In genomic region chr5:114822796-114823688, GRCm38 (mm10) we compare ENCODE assay signal across 8 mouse cellular contexts. TPM values are rescaled to one million over a fixed set of nuclear protein-coding genes. Genes with fewer than 3 reads are reported as not detected.
DNase-seq lines count a peak whose midpoint lies in the region; ATAC-seq and TF ChIP-seq lines count a peak whose summit lies in the region.

TSS of gene 1500011B03Rik (minus strand) at chr5:114823468.

- H3K9me3 ChIP-seq in hindbrain, embryonic 16.5 days (ENCODE audit: control insufficient read depth, low read length): no peaks in the 10 kb centered on the region

- H3K79me2 ChIP-seq in macrophage (ENCODE audit: inconsistent target): 0 out of 2 replicates have a peak, but pooled peaks cover 7% of the 10 kb centered on the region

- H3K36me3 ChIP-seq in hindbrain, embryonic 16.5 days (ENCODE audit: control insufficient read depth, insufficient read depth, low read length): peaks cover 3% of the 10 kb centered on the region; the same call in 1 of the 2 replicates
- H3K36me3 ChIP-seq in macrophage (ENCODE audit: inconsistent target): no peaks in the 10 kb centered on the region

- peak; percentile 9 for ATAC-seq in activated CD4-positive, CD25-positive, alpha-beta regulatory T cell, adult 4 months
- peak; percentile 92 for ATAC-seq in hindbrain, embryonic 16.5 days

- peak within 1 kb of the TSS; percentile 85 for H3K27ac ChIP-seq in hindbrain, embryonic 16.5 days (ENCODE audit: low read depth, low read length)
- H3K27ac ChIP-seq in left cerebral cortex, adult 2 months: peak within 1 kb of the TSS; percentile 77
- H3K27ac ChIP-seq in macrophage: no peak within 1 kb of the TSS

- peak; percentile 69 to 79 for DNase-seq in cerebellum, postnatal 36 days
- peak; percentile 76 for DNase-seq in frontal cortex, postnatal 36 days (ENCODE audit: low spot score in 2 of 2)
- DNase-seq in left cerebral cortex, adult 2 months (ENCODE audit: extremely low spot score in 1 of 2, low spot score in 2 of 2): peak; percentile 78 to 80
- DNase-seq in retina, postnatal 7 days (ENCODE audit: low read depth, low spot score): peak; percentile 64
- peak; percentile 68 for DNase-seq in urinary bladder, postnatal 14 days (ENCODE audit: low spot score)

- intact Hi-C loops in left cerebral cortex, adult 2 months (cut with DNase I): no loop called here

- H3K4me2 ChIP-seq in hindbrain, embryonic 16.5 days (ENCODE audit: low read length): peak within 1 kb of the TSS; percentile 67

- H3K27me3 ChIP-seq in hindbrain, embryonic 16.5 days (replicated peaks; ENCODE audit: control insufficient read depth, insufficient read depth, low read length): no peaks in the 10 kb centered on the region

- TF ChIP-seq CTCF in left cerebral cortex, adult 2 months (IDR thresholded peaks at IDR 0.05): no peak

- H3K4me1 ChIP-seq in hindbrain, embryonic 16.5 days (ENCODE audit: control insufficient read depth, insufficient read depth, low read depth, low read length): peaks cover 4% of the 10 kb centered on the region

- peak within 1 kb of the TSS; percentile 87 for H3K4me3 ChIP-seq in hindbrain, embryonic 16.5 days (ENCODE audit: low read length)
- peak within 1 kb of the TSS; percentile 55 for H3K4me3 ChIP-seq in left cerebral cortex, adult 2 months
- peak within 1 kb of the TSS; percentile 32 for H3K4me3 ChIP-seq in macrophage (ENCODE audit: inconsistent target)

- H3K9ac ChIP-seq in hindbrain, embryonic 16.5 days (ENCODE audit: low read depth, low read length): peak within 1 kb of the TSS; percentile 88

- 8% methylated on average over 35 of the region's 53 CpGs for WGBS in hindbrain, embryonic 16.5 days
- WGBS in macrophage (ENCODE audit: missing documents): 11% methylated on average over 50 of the region's 53 CpGs

RNA-seq across cellular contexts. Expression of gene 1500011B03Rik, which starts in this region (rescaled TPM):
- 10 to 100 TPM; 52.5 to 64.1 TPM for polyA plus RNA-seq in activated CD4-positive, CD25-positive, alpha-beta regulatory T cell, adult 4 months (2017; shearing (Covaris generic))
- 285 and 306 TPM in 2 replicates for polyA plus RNA-seq in hindbrain, embryonic 16.5 days (2015; fragmentation: Nextera tagmentation; extraction: Ambion mirVana)
- 100 to 1,000 TPM; 144 to 161 TPM for total RNA-seq in left cerebral cortex, adult 2 months (2021)
- total RNA-seq in macrophage (2018; cell fraction: chromatin; rRNA removed): 10 to 100 TPM in 10 of 26 experiments, 1 to 10 TPM in 16; 1.5 to 27.6 (median 5.4) TPM
- total RNA-seq in macrophage (2018; cell fraction: cytosol; rRNA removed): 10 to 100 TPM; 13.5 to 40.9 (median 29.4) TPM
- 10 to 100 TPM in 21 of 26 experiments, 1 to 10 TPM in 5; 5.8 to 46.1 (median 16.3) TPM for total RNA-seq in macrophage (2018; cell fraction: nucleus; rRNA removed)
- 26.6 to 35.2 TPM (median 29.9 TPM) in 3 replicates for polyA plus RNA-seq in macrophage (2018)

Comparison
In these comparisons a context has a peak if more than half of its experiments do, and no peak if none do; other contexts are left out.
1. H3K4me3 ChIP-seq: peak in every context shown above with its lines; median percentile 87 in hindbrain, embryonic 16.5 days; 55 in left cerebral cortex, adult 2 months; 32 in macrophage.